Comparison of ENCODE assay signal across 7 mouse cellular contexts in genomic region chr5:34288154-34288716, GRCm38 (mm10). TPM values are rescaled to one million over a fixed set of nuclear protein-coding genes. Genes with fewer than 3 reads are reported as not detected.
A peak's percentile ranks its signal among the peaks of the same experiment; 100 is the strongest.
DNase-seq lines count a peak whose midpoint lies in the region; ATAC-seq and TF ChIP-seq lines count a peak whose summit lies in the region.

Gene Zfyve28 (minus strand): TSS chr5:34288449.
Gene Cfap99 (plus strand): TSS chr5:34288600.

- WGBS in kidney, adult 2 months: under 1% methylated on average over 76 of the region's 83 CpGs
- under 1% methylated on average over 76 of the region's 83 CpGs for WGBS in limb, embryonic 11.5 days
- WGBS in midbrain, embryonic 14.5 days: under 1% methylated on average over 77 of the region's 83 CpGs

- peak; percentile 81 for DNase-seq in adrenal gland, postnatal 14 days
- DNase-seq in embryo, embryonic 9.5 days (ENCODE audit: extremely low spot score): peak; percentile 85
- peak; percentile 73 to 76 for DNase-seq in heart, adult 18-20 months
- DNase-seq in kidney, adult 2 months: peak; percentile 27
- peak; percentile 88 for DNase-seq in limb, embryonic 11.5 days (ENCODE audit: low spot score)
- peak; percentile 96 for DNase-seq in midbrain, embryonic 14.5 days
- peak; percentile 8 to 18 for DNase-seq in spleen, postnatal 36 days (ENCODE audit: low spot score in 2 of 2)

- TF ChIP-seq CTCF in kidney, adult 2 months (conservative IDR thresholded peaks at IDR 0.05; ENCODE audit: insufficient read depth, insufficient read length, low read depth, low read length): no peak

- no peaks in the 10 kb centered on the region for H3K9me3 ChIP-seq in limb, embryonic 11.5 days (ENCODE audit: control insufficient read depth, low read length)
- H3K9me3 ChIP-seq in midbrain, embryonic 14.5 days (ENCODE audit: control insufficient read depth, low read length): no peaks in the 10 kb centered on the region

- H3K9ac ChIP-seq in limb, embryonic 11.5 days (ENCODE audit: low read length): peak within 1 kb of the TSS; percentile 43
- peak within 1 kb of the TSS; percentile 59 for H3K9ac ChIP-seq in midbrain, embryonic 14.5 days (replicated peaks; ENCODE audit: low read length)

- peaks cover 4% of the 10 kb centered on the region; the same call in 1 of the 2 replicates for H3K27me3 ChIP-seq in kidney, adult 2 months (replicated peaks; ENCODE audit: control insufficient read depth, insufficient read depth, low read length)
- peaks cover 48% of the 10 kb centered on the region for H3K27me3 ChIP-seq in limb, embryonic 11.5 days (ENCODE audit: control insufficient read depth, insufficient read depth, low read length)
- H3K27me3 ChIP-seq in midbrain, embryonic 14.5 days (ENCODE audit: control insufficient read depth, insufficient read depth, low read length): peaks cover 22% of the 10 kb centered on the region; the same call in 1 of the 2 replicates

- H3K4me1 ChIP-seq in kidney, adult 2 months (ENCODE audit: control insufficient read depth, insufficient read depth, low read length): peaks cover 5% of the 10 kb centered on the region; the same call in 1 of the 2 replicates
- H3K4me1 ChIP-seq in limb, embryonic 11.5 days (ENCODE audit: control insufficient read depth, insufficient read depth, low read length): peaks cover 4% of the 10 kb centered on the region; the same call in 1 of the 2 replicates
- H3K4me1 ChIP-seq in midbrain, embryonic 14.5 days (ENCODE audit: control insufficient read depth, insufficient read depth, low read length): peaks cover 9% of the 10 kb centered on the region

- peak; percentile 94 for ATAC-seq in limb, embryonic 11.5 days (ENCODE audit: insufficient number of reproducible peaks, low FRiP score, low TSS enrichment, low read depth)
- ATAC-seq in midbrain, embryonic 14.5 days (ENCODE audit: low FRiP score, low TSS enrichment): peak; percentile 97

- no peak for TF ChIP-seq POLR2A in kidney, adult 2 months (IDR thresholded peaks at IDR 0.05; ENCODE audit: low read depth, low read length)

- no peaks in the 10 kb centered on the region for H3K36me3 ChIP-seq in kidney, adult 2 months (ENCODE audit: control insufficient read depth, insufficient read depth, low read length)
- H3K36me3 ChIP-seq in limb, embryonic 11.5 days (ENCODE audit: control insufficient read depth, insufficient read depth, low read length): no peaks in the 10 kb centered on the region
- no peaks in the 10 kb centered on the region for H3K36me3 ChIP-seq in midbrain, embryonic 14.5 days (ENCODE audit: control insufficient read depth, insufficient read depth, low read length)

- H3K4me2 ChIP-seq in limb, embryonic 11.5 days (ENCODE audit: low read depth, severe bottlenecking): peak within 1 kb of the TSS; percentile 95
- peak within 1 kb of the TSS; percentile 87 for H3K4me2 ChIP-seq in midbrain, embryonic 14.5 days (ENCODE audit: low read length)

- H3K27ac ChIP-seq in kidney, adult 2 months (ENCODE audit: insufficient read depth, low read depth, low read length): no peak within 1 kb of the TSS
- no peak within 1 kb of the TSS for H3K27ac ChIP-seq in limb, embryonic 11.5 days (replicated peaks; ENCODE audit: low read depth, low read length)
- H3K27ac ChIP-seq in midbrain, embryonic 14.5 days (replicated peaks; ENCODE audit: low read depth, low read length): no peak within 1 kb of the TSS

- peak within 1 kb of the TSS; percentile 29 for H3K4me3 ChIP-seq in kidney, adult 2 months (ENCODE audit: insufficient read depth, low read depth, low read length)
- H3K4me3 ChIP-seq in limb, embryonic 11.5 days (ENCODE audit: low read depth, low read length): peak within 1 kb of the TSS; percentile 61
- peak within 1 kb of the TSS; percentile 67 for H3K4me3 ChIP-seq in midbrain, embryonic 14.5 days (replicated peaks; ENCODE audit: low read depth, low read length)

RNA-seq across cellular contexts. Expression of gene Zfyve28, which starts in this region (rescaled TPM):
- total RNA-seq in adrenal gland, postnatal 14 days (2021): 0.44 and 1.6 TPM in 2 replicates
- total RNA-seq in heart, adult 18-20 months (2021): under 1 TPM; 0.42 to 0.59 TPM
- 0.33 and 0.36 TPM in 2 replicates for polyA plus RNA-seq in kidney, adult 2 months (2012; rRNA removed)
- polyA plus RNA-seq in limb, embryonic 11.5 days (2014; fragmentation: Nextera tagmentation; extraction: Ambion mirVana): 0.37 and 0.61 TPM in 2 replicates
- 2.8 and 3.2 TPM in 2 replicates for polyA plus RNA-seq in midbrain, embryonic 14.5 days (2014; fragmentation: Nextera tagmentation; extraction: Ambion mirVana)

RNA-seq across cellular contexts. Expression of gene Cfap99, which starts in this region (rescaled TPM):
- total RNA-seq in adrenal gland, postnatal 14 days (2021): not detected in 2 replicates
- not detected for total RNA-seq in heart, adult 18-20 months (2021)
- polyA plus RNA-seq in kidney, adult 2 months (2012; rRNA removed): 0.05 TPM in 1 of 2 replicates, not detected in the other
- not detected in 2 replicates for polyA plus RNA-seq in limb, embryonic 11.5 days (2014; fragmentation: Nextera tagmentation; extraction: Ambion mirVana)
- 0.09 TPM in 1 of 2 replicates, not detected in the other for polyA plus RNA-seq in midbrain, embryonic 14.5 days (2014; fragmentation: Nextera tagmentation; extraction: Ambion mirVana)

Comparison
In these comparisons a context has a peak if more than half of its experiments do, and no peak if none do; other contexts are left out.
1. Peak in DNase-seq in heart, adult 18-20 months; RNA of the genes that start here not detected or under 1 TPM.
2. Peak in DNase-seq and H3K4me3 ChIP-seq in kidney, adult 2 months; RNA of the genes that start here not detected or under 1 TPM.
3. Peak in DNase-seq, ATAC-seq, H3K4me3 ChIP-seq, H3K9ac ChIP-seq and H3K4me2 ChIP-seq in limb, embryonic 11.5 days; RNA of the genes that start here not detected or under 1 TPM.
4. DNase-seq: peak in every context shown above with its lines; median percentile 96 in midbrain, embryonic 14.5 days; 88 in limb, embryonic 11.5 days; 85 in embryo, embryonic 9.5 days; 81 in adrenal gland, postnatal 14 days; 74 in heart, adult 18-20 months; 27 in kidney, adult 2 months; 13 in spleen, postnatal 36 days.